Mouse (Mus musculus) ovary, postnatal 10 days (tissue): Measurements from ENCODE around the gene Vmn2r72.

Source experiments
- DNase-seq: peaks from one replicate; pipeline ENCODE4 v3.0.0; 2022; ENCODE audit warnings: low spot score

The Vmn2r72 gene

DNA sequence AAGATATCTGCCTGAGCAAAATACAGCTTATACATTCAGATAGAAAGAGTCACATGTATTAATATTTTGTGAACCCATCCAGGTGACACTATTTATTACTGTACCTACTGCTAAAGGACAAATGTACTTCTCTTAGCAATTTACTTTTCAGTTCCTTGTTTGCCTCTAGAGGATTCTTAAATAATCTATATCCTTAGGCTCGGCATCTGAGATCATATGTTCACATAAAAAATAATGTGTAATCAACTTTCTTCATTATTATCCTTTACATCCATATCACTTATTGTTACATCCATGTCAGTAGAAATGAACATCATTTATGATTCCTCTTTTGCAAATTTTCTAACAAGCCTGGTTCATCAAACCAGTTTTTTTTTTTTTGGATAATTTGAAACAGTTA lies at the start of gene Vmn2r72:
Vmn2r72 (minus strand) TSS at position 101 of the 400 bp plus-strand sequence.
- no peak for DNase-seq
